Mouse (Mus musculus) CH12.LX (cell line): ENCODE results near the gene Srpk3. TPM values are rescaled to one million over a fixed set of nuclear protein-coding genes. Genes with fewer than 3 reads are reported as not detected.

ENCODE experiments used
- DNase-seq: peaks from one replicate; pipeline ENCODE4 v3.0.0-alpha.2; 2013; ENCODE audit errors: extremely low read depth
- H3K27ac ChIP-seq: 2 replicates; pipeline ENCODE4 v1.5.1; 2012; ENCODE audit warnings: low read depth, mild to moderate bottlenecking, control low read depth, moderate library complexity; ENCODE audit not compliant: insufficient read depth
- H3K27me3 ChIP-seq: replicated peaks from 2 replicates; pipeline ENCODE3; 2012; ENCODE audit warnings: inconsistent platforms
- H3K36me3 ChIP-seq, 2 experiments: replicated peaks in 1 of 2; 2 replicates each; pipeline versions ENCODE3 to v1.6.1; 2012; ENCODE audit warnings: inconsistent platforms in 1 of 2, low read length in 1 of 2, mild to moderate bottlenecking in 1 of 2, mixed read lengths in 1 of 2, moderate library complexity in 1 of 2; ENCODE audit not compliant: control insufficient read depth in 1 of 2, insufficient read depth in 1 of 2
- H3K4me1 ChIP-seq, 2 experiments: 2 replicates each; pipeline ENCODE4 v1.6.1; 2012; ENCODE audit warnings: inconsistent platforms in 1 of 2, moderate library complexity in 1 of 2; ENCODE audit not compliant: insufficient read depth in 2 of 2, control insufficient read depth in 1 of 2
- H3K4me2 ChIP-seq: 2 replicates; pipeline ENCODE4 v1.6.1; 2012; ENCODE audit warnings: low read depth, mild to moderate bottlenecking, control low read depth; ENCODE audit not compliant: poor library complexity, insufficient read depth, severe bottlenecking
- H3K4me3 ChIP-seq, 3 experiments: fragments of 150-350 bp in 1 of 3; sonication (generic) in 1 of 3; replicated peaks in 1 of 3; 2 replicates each; pipeline versions ENCODE3 to v1.5.1; 2011 to 2012; ENCODE audit warnings: low read depth in 2 of 3, low read length in 2 of 3, mild to moderate bottlenecking in 2 of 3, moderate library complexity in 2 of 3, control low read depth in 1 of 3, improper control_type of control experiment in 1 of 3, inconsistent platforms in 1 of 3, mixed read lengths in 1 of 3; ENCODE audit not compliant: poor library complexity in 1 of 3
- H3K79me2 ChIP-seq: replicated peaks from 2 replicates; pipeline ENCODE4 v1.6.1; 2012; ENCODE audit warnings: mild to moderate bottlenecking, moderate library complexity; ENCODE audit not compliant: control insufficient read depth, poor library complexity, insufficient read depth, severe bottlenecking; ENCODE audit errors: extremely low read depth
- H3K9ac ChIP-seq: 2 replicates; pipeline ENCODE4 v1.6.1; 2012; ENCODE audit warnings: low read depth, mild to moderate bottlenecking, control low read depth, moderate library complexity; ENCODE audit not compliant: insufficient read depth
- H3K9me3 ChIP-seq: replicated peaks from 2 replicates; pipeline ENCODE3; 2012; ENCODE audit warnings: low read length, inconsistent platforms, mixed read lengths
- NRF1 ChIP-seq: IDR thresholded peaks from 2 replicates; pipeline ENCODE4 v1.6.1; 2014; ENCODE audit warnings: low read depth, mild to moderate bottlenecking, inconsistent platforms, low read length, improper control_type of control experiment, moderate library complexity
- SIN3A ChIP-seq: IDR thresholded peaks from 2 replicates; pipeline ENCODE4 v1.6.1; 2012; ENCODE audit warnings: low read length, improper control_type of control experiment, inconsistent platforms
- dilution Hi-C: fragments of 300-500 bp; cut with MboI; formaldehyde crosslinking; loops from 2 replicates; pipeline ENCODE4 v1.14.3; 2020; ENCODE audit warnings: low sequenced_read_pairs; ENCODE audit not compliant: extremely low pct_unique_long_range_greater_than_20kb, extremely low pct_ligation_motif_present
- in situ Hi-C: fragments of 300-500 bp; cut with MboI; formaldehyde crosslinking; loops from 3 replicates; pipeline ENCODE4 v1.14.3; 2019; ENCODE audit warnings: low sequenced_read_pairs, low pct_ligation_motif_present, low pct_unique_long_range_greater_than_20kb, mixed read lengths
- polyA plus RNA-seq: library from polyadenylated mRNA; unstranded; fragments of >175 nt; gene quantifications from 2 replicates; pipeline ENCODE4 v1.2.1, GENCODE M21; 2012; ENCODE audit warnings: low read depth; ENCODE audit not compliant: insufficient read length
- total RNA-seq, 2 experiments: library from RNA; depleted of rRNA; stranded (reverse); fragments of 300-350 nt in 1 of 2; fragments of >200 nt in 1 of 2; gene quantifications; 2 replicates each; pipeline ENCODE4 v1.2.3; 2012 to 2014

Gene Srpk3
- total and polyA plus RNA-seq, 3 experiments, result 42.7 to 67.5 (median 52.3) TPM

GRCm38 (mm10) chrX:73824185-73825151 is 50.3 kb downstream of the Srpk3 start, which contains the start of gene Pdzd4:
Gene Pdzd4 (minus strand): TSS chrX:73824969.
- in situ Hi-C loops, result no loop called here
- Histone ChIP-seq H3K27ac (no peak within 1 kb of the TSS), H3K9me3 (no peaks in the 10 kb centered on the region), H3K9ac (peak within 1 kb of the TSS; percentile 91), H3K36me3 (no peaks in the 10 kb centered on the region), H3K4me2 (peak within 1 kb of the TSS; percentile 87), H3K27me3 (no peaks in the 10 kb centered on the region), H3K4me1 (peaks cover 0 to 7% of the 10 kb centered on the region in 2 experiments; a peak in 1 of 4 replicates), H3K4me3 (peak within 1 kb of the TSS; percentile 38 to 81 (median 56)), H3K79me2 (no peaks in the 10 kb centered on the region)
- peak; percentile 10 for DNase-seq
- TF ChIP-seq NRF1 (peak; percentile 81), SIN3A (no peak)
- dilution Hi-C loops, result no loop called here

Other genes with a start within 250 kb of the Srpk3 start
- gene Dusp9, start 135.0 kb upstream of the Srpk3 start, total RNA-seq (2012; rRNA removed), result 0.17 and 0.29 TPM in 2 replicates
- gene Dusp9, start 135.0 kb upstream of the Srpk3 start, total RNA-seq (2014; rRNA removed), result 0.09 and 0.19 TPM in 2 replicates
- gene Dusp9, start 135.0 kb upstream of the Srpk3 start, polyA plus RNA-seq, result 0.23 and 0.47 TPM in 2 replicates
- gene Pnck, start 114.3 kb upstream of the Srpk3 start, total RNA-seq (2012; rRNA removed), result not detected in 2 replicates
- not detected in 2 replicates for gene Pnck, start 114.3 kb upstream of the Srpk3 start, total RNA-seq (2014; rRNA removed)
- not detected in 2 replicates for gene Pnck, start 114.3 kb upstream of the Srpk3 start, polyA plus RNA-seq
- 3.2 and 4.2 TPM in 2 replicates for gene Slc6a8, start 101.3 kb upstream of the Srpk3 start, total RNA-seq (2012; rRNA removed)
- gene Slc6a8, start 101.3 kb upstream of the Srpk3 start, total RNA-seq (2014; rRNA removed), result 0.39 and 0.70 TPM in 2 replicates
- 1.9 and 2.2 TPM in 2 replicates for gene Slc6a8, start 101.3 kb upstream of the Srpk3 start, polyA plus RNA-seq
- 119 and 134 TPM in 2 replicates for gene Bcap31, start 58.2 kb upstream of the Srpk3 start, total RNA-seq (2012; rRNA removed)
- 239 TPM in 2 replicates for gene Bcap31, start 58.2 kb upstream of the Srpk3 start, total RNA-seq (2014; rRNA removed)
- gene Bcap31, start 58.2 kb upstream of the Srpk3 start, polyA plus RNA-seq, result 176 and 181 TPM in 2 replicates
- gene Abcd1, start 57.8 kb upstream of the Srpk3 start, total RNA-seq (2012; rRNA removed), result 5.6 and 5.9 TPM in 2 replicates
- 2.5 and 2.8 TPM in 2 replicates for gene Abcd1, start 57.8 kb upstream of the Srpk3 start, total RNA-seq (2014; rRNA removed)
- gene Abcd1, start 57.8 kb upstream of the Srpk3 start, polyA plus RNA-seq, result 10.2 and 11.4 TPM in 2 replicates
- 0.42 and 0.59 TPM in 2 replicates for gene Plxnb3, start 17.3 kb upstream of the Srpk3 start, total RNA-seq (2012; rRNA removed)
- gene Plxnb3, start 17.3 kb upstream of the Srpk3 start, total RNA-seq (2014; rRNA removed), result 0.24 and 0.28 TPM in 2 replicates
- gene Plxnb3, start 17.3 kb upstream of the Srpk3 start, polyA plus RNA-seq, result 0.60 and 0.76 TPM in 2 replicates
- gene Idh3g, start 12.5 kb downstream of the Srpk3 start, total RNA-seq (2012; rRNA removed), result 191 and 219 TPM in 2 replicates
- gene Idh3g, start 12.5 kb downstream of the Srpk3 start, total RNA-seq (2014; rRNA removed), result 225 and 237 TPM in 2 replicates
- gene Idh3g, start 12.5 kb downstream of the Srpk3 start, polyA plus RNA-seq, result 191 and 209 TPM in 2 replicates
- gene Ssr4, start 12.6 kb downstream of the Srpk3 start, total RNA-seq (2012; rRNA removed), result 281 and 350 TPM in 2 replicates
- 389 and 428 TPM in 2 replicates for gene Ssr4, start 12.6 kb downstream of the Srpk3 start, total RNA-seq (2014; rRNA removed)
- gene Ssr4, start 12.6 kb downstream of the Srpk3 start, polyA plus RNA-seq, result 260 and 291 TPM in 2 replicates
- gene Pdzd4, start 50.6 kb downstream of the Srpk3 start, total RNA-seq (2012; rRNA removed), result 0.42 and 0.72 TPM in 2 replicates
- 0.30 and 0.32 TPM in 2 replicates for gene Pdzd4, start 50.6 kb downstream of the Srpk3 start, total RNA-seq (2014; rRNA removed)
- gene Pdzd4, start 50.6 kb downstream of the Srpk3 start, polyA plus RNA-seq, result 0.85 and 1.1 TPM in 2 replicates
- 0.34 and 0.46 TPM in 2 replicates for gene Avpr2, start 117.7 kb downstream of the Srpk3 start, total RNA-seq (2012; rRNA removed)
- not detected in 2 replicates for gene Avpr2, start 117.7 kb downstream of the Srpk3 start, total RNA-seq (2014; rRNA removed)
- gene Avpr2, start 117.7 kb downstream of the Srpk3 start, polyA plus RNA-seq, result 0.20 and 0.64 TPM in 2 replicates
- 0.21 and 0.30 TPM in 2 replicates for gene L1cam, start 121.7 kb downstream of the Srpk3 start, total RNA-seq (2012; rRNA removed)
- 0.12 and 0.23 TPM in 2 replicates for gene L1cam, start 121.7 kb downstream of the Srpk3 start, total RNA-seq (2014; rRNA removed)
- gene L1cam, start 121.7 kb downstream of the Srpk3 start, polyA plus RNA-seq, result 0.49 and 0.65 TPM in 2 replicates
- gene Arhgap4, start 147.5 kb downstream of the Srpk3 start, total RNA-seq (2012; rRNA removed), result 13.6 and 14.3 TPM in 2 replicates
- gene Arhgap4, start 147.5 kb downstream of the Srpk3 start, total RNA-seq (2014; rRNA removed), result 10.9 and 13.9 TPM in 2 replicates
- 24.1 and 24.5 TPM in 2 replicates for gene Arhgap4, start 147.5 kb downstream of the Srpk3 start, polyA plus RNA-seq
- gene Naa10, start 147.5 kb downstream of the Srpk3 start, total RNA-seq (2012; rRNA removed), result 148 and 184 TPM in 2 replicates
- 152 and 166 TPM in 2 replicates for gene Naa10, start 147.5 kb downstream of the Srpk3 start, total RNA-seq (2014; rRNA removed)
- 144 and 152 TPM in 2 replicates for gene Naa10, start 147.5 kb downstream of the Srpk3 start, polyA plus RNA-seq
- 38.5 and 43.4 TPM in 2 replicates for gene Renbp, start 156.4 kb downstream of the Srpk3 start, total RNA-seq (2012; rRNA removed)
- gene Renbp, start 156.4 kb downstream of the Srpk3 start, total RNA-seq (2014; rRNA removed), result 24.7 and 25.2 TPM in 2 replicates
- gene Renbp, start 156.4 kb downstream of the Srpk3 start, polyA plus RNA-seq, result 64.7 and 66.3 TPM in 2 replicates
- gene Hcfc1, start 192.0 kb downstream of the Srpk3 start, total RNA-seq (2012; rRNA removed), result 58.5 and 61.6 TPM in 2 replicates
- 32.9 and 37.6 TPM in 2 replicates for gene Hcfc1, start 192.0 kb downstream of the Srpk3 start, total RNA-seq (2014; rRNA removed)
- 78.1 and 98.2 TPM in 2 replicates for gene Hcfc1, start 192.0 kb downstream of the Srpk3 start, polyA plus RNA-seq
- 38.8 and 40.0 TPM in 2 replicates for gene Irak1, start 249.5 kb downstream of the Srpk3 start, total RNA-seq (2012; rRNA removed)
- gene Irak1, start 249.5 kb downstream of the Srpk3 start, total RNA-seq (2014; rRNA removed), result 25.3 and 27.7 TPM in 2 replicates
- gene Irak1, start 249.5 kb downstream of the Srpk3 start, polyA plus RNA-seq, result 63.1 and 77.8 TPM in 2 replicates